Mouse (Mus musculus) layer of hippocampus, postnatal 36 days (tissue): ENCODE measurements around the gene Top3a. TPM values are rescaled to one million over a fixed set of nuclear protein-coding genes. Genes with fewer than 3 reads are reported as not detected.
A peak's percentile ranks its signal among the peaks of the same experiment; 100 is the strongest.

ENCODE experiments used
- DNase-seq, 2 experiments: peaks; one replicate each; pipeline ENCODE4 v3.0.0; 2022
- microRNA-seq, 2 experiments: library from miRNA; unstranded; fragments of <30 nt; microRNA quantifications; one replicate each; pipeline ENCODE4 v1.2.0; 2021
- total RNA-seq, 2 experiments: library from RNA; stranded (reverse); gene quantifications; 2 replicates each; pipeline ENCODE4 v1.2.3; 2021

The Top3a gene
- total RNA-seq, 2 experiments from 2014 or later: 5.1 to 5.3 TPM

GRCm38 (mm10) chr11:60711218-60711617 is 65.9 kb downstream of the Top3a start:
- no peak for DNase-seq

DNA sequence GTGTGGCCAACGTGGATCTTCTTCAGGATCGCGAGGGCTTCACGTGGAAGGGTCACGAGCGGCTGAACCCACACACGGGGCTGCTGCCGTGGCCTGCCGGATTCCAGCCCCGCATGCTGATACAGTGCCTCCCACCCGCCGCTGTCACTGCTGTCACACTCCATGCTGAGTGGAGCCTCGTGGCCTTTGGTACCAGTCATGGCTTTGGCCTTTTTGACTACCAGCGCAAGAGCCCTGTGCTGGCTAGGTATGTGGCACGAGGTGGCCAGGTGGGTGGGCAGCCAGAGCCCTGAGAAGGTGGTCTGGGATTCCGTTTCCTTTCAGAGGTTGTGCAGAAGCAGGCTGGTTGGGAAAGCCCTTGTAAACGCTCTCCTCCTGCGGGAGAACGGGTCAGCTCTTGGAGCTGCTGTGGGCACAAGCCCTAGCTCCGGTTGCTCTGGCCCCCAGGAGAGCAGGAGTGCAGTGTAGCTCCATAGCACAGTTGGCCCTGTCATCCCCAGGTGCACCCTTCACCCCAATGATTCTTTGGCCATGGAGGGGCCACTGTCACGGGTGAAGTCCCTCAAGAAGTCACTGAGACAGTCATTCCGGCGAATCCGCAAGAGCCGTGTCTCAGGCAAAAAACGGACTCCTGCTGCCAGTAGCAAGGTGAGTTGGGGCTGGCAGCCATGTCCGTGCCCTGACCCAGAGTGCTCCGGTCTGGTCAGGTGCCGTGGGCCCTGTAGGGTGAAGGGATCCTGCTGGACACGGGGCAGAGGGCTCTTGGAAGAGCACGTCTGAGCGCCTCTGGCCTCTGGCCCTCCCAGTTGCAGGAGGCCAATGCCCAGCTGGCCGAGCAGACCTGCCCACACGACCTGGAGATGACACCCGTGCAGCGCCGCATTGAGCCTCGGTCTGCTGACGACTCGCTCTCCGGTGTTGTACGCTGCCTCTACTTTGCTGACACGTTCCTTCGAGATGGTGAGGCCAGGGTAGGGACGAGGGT is 67.4 kb downstream of the Top3a start:
- no peak for DNase-seq

- DNase-seq: no peak
Measured at GRCm38 (mm10) chr11:60708631-60709030, 68.5 kb downstream of the Top3a start.

DNA sequence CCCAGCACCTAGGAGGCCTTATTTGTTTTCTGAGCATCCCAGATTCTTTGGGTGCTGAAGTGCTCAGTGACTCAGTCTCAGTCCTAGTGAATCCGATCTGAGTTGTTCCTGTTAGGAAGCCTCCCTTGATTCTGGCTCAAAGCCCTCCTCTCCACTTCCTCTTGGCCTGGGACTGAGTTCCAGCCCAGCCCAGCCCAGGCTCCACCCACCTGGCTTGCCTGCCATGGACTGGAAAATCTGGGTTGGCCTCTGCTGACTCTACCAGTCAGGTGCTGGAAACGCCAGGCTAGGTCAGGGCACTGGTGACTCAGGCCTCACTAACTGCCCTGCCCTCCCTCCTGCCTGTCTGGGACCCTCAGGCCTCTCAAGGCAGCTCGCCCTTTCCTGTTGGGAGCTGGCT is 69.5 kb downstream of the Top3a start:
- peak in 1 of 2 experiments; percentile 35 for DNase-seq

GRCm38 (mm10) chr11:60706696-60707480 is 70.3 kb downstream of the Top3a start:
- DNase-seq: peak in 1 of 2 experiments; percentile 2

GRCm38 (mm10) chr11:60706076-60706475 is 71.1 kb downstream of the Top3a start:
- no peak for DNase-seq

GRCm38 (mm10) chr11:60705255-60705654 is 71.9 kb downstream of the Top3a start:
- no peak for DNase-seq

- DNase-seq: peak in 1 of 2 experiments; percentile 3
Measured at GRCm38 (mm10) chr11:60704023-60704880, 72.9 kb downstream of the Top3a start.

DNA sequence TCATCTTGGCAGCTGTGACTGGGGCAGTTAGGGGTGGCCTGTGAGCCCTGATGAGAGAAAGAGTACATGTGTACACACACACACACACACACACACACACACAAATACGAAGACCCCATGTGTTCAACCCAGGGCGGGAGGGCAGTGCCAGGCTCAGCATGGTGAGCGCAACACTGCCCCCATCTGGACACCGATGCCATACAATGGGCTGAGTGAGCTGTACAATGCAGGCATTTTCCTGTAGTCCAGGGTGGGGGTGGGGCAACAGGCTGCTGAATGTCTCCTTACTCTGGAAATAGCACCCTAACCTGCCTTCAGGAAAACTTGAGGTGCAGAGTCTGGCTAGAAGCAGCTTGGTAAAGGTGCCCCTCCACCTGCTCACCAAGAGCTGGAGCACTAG is 74.0 kb downstream of the Top3a start:
- peak; percentile 62 to 73 for DNase-seq

DNA sequence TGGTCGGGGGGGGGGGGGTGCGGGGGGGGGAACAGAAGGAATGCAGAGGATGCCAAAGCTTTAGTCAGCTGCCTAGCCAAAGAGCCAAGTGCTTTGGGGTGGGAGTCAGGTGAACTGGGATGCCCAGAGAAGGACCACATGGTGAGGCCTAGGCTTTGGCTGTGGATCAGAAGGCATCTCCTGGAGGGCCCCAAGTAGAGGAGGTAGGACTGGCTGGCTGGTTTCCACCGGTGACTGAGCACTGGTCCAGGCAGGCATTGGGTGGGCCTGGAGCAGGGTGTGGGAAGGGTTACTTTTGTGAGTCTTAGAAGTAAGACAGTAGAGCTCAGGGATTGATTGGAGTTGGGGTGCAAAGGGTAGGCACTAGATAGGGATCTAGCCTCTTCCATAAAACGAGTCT is 75.6 kb downstream of the Top3a start:
- DNase-seq: no peak

DNA sequence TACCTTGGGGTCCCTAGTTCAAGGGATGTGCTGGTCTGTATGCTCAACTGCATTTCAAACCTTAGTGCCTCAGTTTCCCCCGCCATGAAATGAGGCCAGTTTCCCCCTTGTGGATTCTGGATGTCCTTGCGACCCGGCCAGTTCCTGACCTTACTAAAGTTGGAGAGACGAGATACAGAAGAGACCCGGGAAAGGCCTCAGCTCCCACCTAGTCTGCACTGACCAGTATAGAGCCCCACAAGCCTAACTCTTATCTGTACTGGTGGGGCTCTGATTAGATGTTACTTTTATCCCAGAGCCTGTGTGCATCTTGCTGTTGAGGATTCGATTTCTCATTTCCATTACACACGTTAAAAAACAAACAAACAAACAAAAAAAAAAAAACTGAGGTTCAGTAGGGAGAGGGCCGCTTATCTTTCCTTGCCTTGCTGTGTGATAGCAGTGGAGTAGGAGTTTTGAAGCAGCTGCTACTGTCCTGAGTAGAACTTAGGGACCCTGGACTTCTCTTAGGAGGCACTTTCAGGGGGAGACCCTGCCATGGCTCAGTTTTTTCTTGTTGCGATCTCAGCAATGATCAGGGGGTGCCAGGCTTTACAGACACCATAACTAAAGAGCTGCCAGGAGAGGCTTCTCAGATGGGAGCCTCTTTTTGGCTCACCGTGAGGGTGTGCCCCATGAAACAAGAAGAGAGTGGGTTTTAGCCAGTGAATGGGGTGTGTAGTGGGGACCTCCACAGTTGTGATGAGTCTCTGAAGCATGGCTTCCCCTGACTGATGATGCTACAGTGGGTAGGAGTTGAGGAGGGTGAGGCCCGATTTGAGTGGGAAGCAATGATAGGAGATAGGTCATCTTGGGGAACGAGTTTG is 76.6 kb downstream of the Top3a start:
- no peak for DNase-seq

DNA sequence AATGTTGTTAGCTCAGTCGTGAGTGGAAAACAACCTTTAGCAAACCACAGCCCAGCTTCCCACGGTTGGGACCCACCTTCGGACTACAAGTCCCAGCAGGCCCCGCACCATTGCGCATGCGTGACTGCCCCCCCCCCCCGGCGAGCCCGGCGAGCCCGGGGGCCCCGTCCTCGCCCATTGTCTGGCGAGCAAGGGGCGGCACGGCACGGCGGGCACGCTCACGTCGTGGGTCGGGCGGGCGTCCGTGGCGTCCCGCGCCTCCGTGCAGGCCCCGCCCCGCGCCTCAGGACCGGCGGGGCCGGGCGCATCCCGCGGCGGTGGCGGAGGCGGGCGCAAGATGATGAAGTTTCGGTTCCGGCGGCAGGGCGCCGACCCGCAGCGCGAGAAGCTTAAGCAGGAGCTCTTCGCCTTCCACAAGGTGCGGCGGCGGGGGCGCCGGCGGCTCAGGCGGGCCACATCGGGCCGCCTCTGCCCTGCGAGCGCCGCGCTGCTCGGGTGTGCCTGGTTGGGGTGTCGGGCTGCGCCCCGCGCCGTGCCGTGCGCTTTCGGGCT is 77.6 kb downstream of the Top3a start, which contains the start of gene Llgl1:
TSS of gene Llgl1 (plus strand) at position 200 of the 552 bp plus-strand sequence.
- peak; percentile 80 to 84 for DNase-seq

- peak in 1 of 2 experiments; percentile 12 for DNase-seq
Measured at GRCm38 (mm10) chr11:60698806-60699523, 78.2 kb downstream of the Top3a start.

GRCm38 (mm10) chr11:60697561-60697960 is 79.6 kb downstream of the Top3a start:
- no peak for DNase-seq

- no peak for DNase-seq
Measured at GRCm38 (mm10) chr11:60696165-60696564, 81.0 kb downstream of the Top3a start.

Small RNA genes within 50 kb of the gene (microRNA-seq; reads per million reads assigned to microRNA genes)
- 1.1 to 1.2 reads per million in 2 experiments for gene Mir5100

Other genes with a start within 250 kb of the Top3a start
- gene Alkbh5, start 241.0 kb downstream of the Top3a start, total RNA-seq: 10 to 100 TPM; 54.0 to 58.5 TPM
- gene Llgl1, start 77.6 kb downstream of the Top3a start, total RNA-seq: 10 to 100 TPM; 42.3 to 47.9 TPM
- 10 to 100 TPM; 58.4 to 60.6 TPM for gene Flii, start 50.1 kb downstream of the Top3a start, total RNA-seq
- gene Mief2, start 49.0 kb downstream of the Top3a start, total RNA-seq: 10 to 100 TPM; 23.6 to 24.4 TPM
- 10 to 100 TPM; 31.4 to 35.3 TPM for gene Smcr8, start 159 bp upstream of the Top3a start, total RNA-seq
- gene Shmt1, start 34.4 kb upstream of the Top3a start, total RNA-seq: 1 to 10 TPM; 5.3 to 6.6 TPM
- 10 to 100 TPM; 27.0 to 28.5 TPM for gene Dhrs7b, start 53.3 kb upstream of the Top3a start, total RNA-seq
- gene Tmem11, start 101.9 kb upstream of the Top3a start, total RNA-seq: 10 to 100 TPM; 28.1 to 28.4 TPM
- gene Natd1, start 137.4 kb upstream of the Top3a start, total RNA-seq: 10 to 100 TPM; 11.3 to 12.3 TPM
- 10 to 100 TPM; 12.4 to 14.8 TPM for gene Map2k3, start 154.7 kb upstream of the Top3a start, total RNA-seq
- gene Kcnj12, start 245.2 kb upstream of the Top3a start, total RNA-seq: 1 to 10 TPM; 6.0 to 6.9 TPM